Mouse (Mus musculus): ENCODE data around the gene Atp6v0c. TPM values are rescaled to one million over a fixed set of nuclear protein-coding genes. Genes with fewer than 3 reads are reported as not detected.

Gene Atp6v0c
- total RNA-seq, 4 experiments from 2014 or later: 996 to 1,139 (median 1,074) TPM

Other genes with a start within 250 kb of the Atp6v0c start
- not detected for gene Sbp, start 228.0 kb downstream of the Atp6v0c start, total RNA-seq (2022)
- not detected for gene Sbpl, start 214.4 kb downstream of the Atp6v0c start, total RNA-seq (2022)
- under 1 TPM in 1 of 4 experiments, not detected in 3; 0.45 TPM for gene Prss30, start 189.1 kb downstream of the Atp6v0c start, total RNA-seq (2022)
- gene Prss22, start 171.6 kb downstream of the Atp6v0c start, total RNA-seq (2022): under 1 TPM in 1 of 4 experiments, not detected in 3; 0.33 TPM
- not detected for gene Prss27, start 131.6 kb downstream of the Atp6v0c start, total RNA-seq (2022)
- 10 to 100 TPM; 24.5 to 28.2 (median 24.8) TPM for gene Kctd5, start 96.2 kb downstream of the Atp6v0c start, total RNA-seq (2022)
- 100 to 1,000 TPM in 3 of 4 experiments, 10 to 100 TPM in 1; 95.3 to 124 (median 108) TPM for gene Pdpk1, start 18.8 kb downstream of the Atp6v0c start, total RNA-seq (2022)
- gene Amdhd2, start 5.9 kb downstream of the Atp6v0c start, total RNA-seq (2022): 10 to 100 TPM; 35.7 to 55.8 (median 40.5) TPM
- gene Tbc1d24, start 35.9 kb upstream of the Atp6v0c start, total RNA-seq (2022): 10 to 100 TPM; 60.0 to 71.5 (median 64.0) TPM
- gene Ntn3, start 39.8 kb upstream of the Atp6v0c start, total RNA-seq (2022): 10 to 100 TPM in 1 of 4 experiments, 1 to 10 TPM in 3; 8.6 to 10.1 (median 9.3) TPM
- gene Tedc2, start 51.1 kb upstream of the Atp6v0c start, total RNA-seq (2022): 10 to 100 TPM in 2 of 4 experiments, 1 to 10 TPM in 2; 8.7 to 11.4 (median 10.0) TPM
- gene Ccnf, start 81.8 kb upstream of the Atp6v0c start, total RNA-seq (2022): 1 to 10 TPM; 5.1 to 8.0 (median 7.5) TPM
- 1 to 10 TPM in 1 of 4 experiments, under 1 TPM in 3; 0.49 to 1.1 (median 0.75) TPM for gene Abca17, start 181.4 kb upstream of the Atp6v0c start, total RNA-seq (2022)
- gene Abca3, start 182.2 kb upstream of the Atp6v0c start, total RNA-seq (2022): 10 to 100 TPM; 63.7 to 69.3 (median 67.1) TPM
- 100 to 1,000 TPM; 122 to 134 (median 134) TPM for gene Rnps1, start 244.9 kb upstream of the Atp6v0c start, total RNA-seq (2022)

All from layer of hippocampus, adult 8-10 months (tissue).